Mouse (Mus musculus) monocyte, adult 5-6 weeks (primary cell): ENCODE measurements around the gene Prmt9. TPM values are rescaled to one million over a fixed set of nuclear protein-coding genes. Genes with fewer than 3 reads are reported as not detected.

Experiments used
- ATAC-seq: fragments of 153-309, 156-312 bp; replicated peaks from 2 replicates; pipeline ENCODE4 v1.8.0; 2017; ENCODE audit warnings: mild to moderate bottlenecking; ENCODE audit not compliant: low TSS enrichment, insufficient number of reproducible peaks, severe bottlenecking, poor library complexity, low FRiP score
- total RNA-seq: library from RNA; stranded (forward); fragments of 200-1000, 200-491, 200-594 nt; gene quantifications from 3 replicates; pipeline ENCODE4 v1.2.3, GENCODE M21; 2017

Prmt9 gene
- total RNA-seq, 1 experiment from 2014 or later = 33.2 TPM

- ATAC-seq = no peak
Observed at GRCm38 (mm10) chr8:77524018-77524615, 25.1 kb upstream of the Prmt9 start.

- no peak for ATAC-seq
Observed at GRCm38 (mm10) chr8:77524906-77525305, 24.3 kb upstream of the Prmt9 start.

GRCm38 (mm10) chr8:77526130-77526529 is 23.1 kb upstream of the Prmt9 start:
- ATAC-seq = no peak

- no peak for ATAC-seq
Observed at GRCm38 (mm10) chr8:77534358-77534992, 14.7 kb upstream of the Prmt9 start.

- ATAC-seq = no peak
Observed at GRCm38 (mm10) chr8:77535026-77535595, 14.1 kb upstream of the Prmt9 start.

DNA sequence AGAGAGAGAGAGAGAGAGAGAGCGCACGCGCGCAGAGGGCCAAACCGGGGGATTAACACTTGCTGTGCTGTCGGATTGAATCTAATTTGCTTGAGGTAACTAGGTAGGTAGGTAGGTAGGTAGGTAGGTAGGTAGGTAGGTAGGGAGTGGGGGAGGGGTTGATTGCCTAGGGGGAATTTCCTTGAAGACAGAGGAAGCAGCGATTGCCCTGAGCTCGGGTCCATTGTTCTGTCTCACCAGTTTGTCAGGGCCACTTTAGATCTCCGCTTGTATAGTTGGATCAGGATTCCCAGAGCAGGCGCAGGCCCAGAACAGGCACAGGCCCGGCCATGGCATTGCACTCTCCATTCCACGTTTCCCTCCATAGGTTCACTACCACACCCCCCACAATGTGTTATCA is 12.4 kb upstream of the Prmt9 start:
- no peak for ATAC-seq

- no peak for ATAC-seq
Observed at GRCm38 (mm10) chr8:77538256-77538655, 10.9 kb upstream of the Prmt9 start.

GRCm38 (mm10) chr8:77543152-77543777 is 5.9 kb upstream of the Prmt9 start:
- no peak for ATAC-seq

- no peak for ATAC-seq
Observed at GRCm38 (mm10) chr8:77544428-77544827, 4.8 kb upstream of the Prmt9 start.

- ATAC-seq = no peak
Observed at GRCm38 (mm10) chr8:77545616-77546015, 3.6 kb upstream of the Prmt9 start.

GRCm38 (mm10) chr8:77549881-77550580 is 834 bp downstream of the Prmt9 start:
- peak; percentile 80 for ATAC-seq

DNA sequence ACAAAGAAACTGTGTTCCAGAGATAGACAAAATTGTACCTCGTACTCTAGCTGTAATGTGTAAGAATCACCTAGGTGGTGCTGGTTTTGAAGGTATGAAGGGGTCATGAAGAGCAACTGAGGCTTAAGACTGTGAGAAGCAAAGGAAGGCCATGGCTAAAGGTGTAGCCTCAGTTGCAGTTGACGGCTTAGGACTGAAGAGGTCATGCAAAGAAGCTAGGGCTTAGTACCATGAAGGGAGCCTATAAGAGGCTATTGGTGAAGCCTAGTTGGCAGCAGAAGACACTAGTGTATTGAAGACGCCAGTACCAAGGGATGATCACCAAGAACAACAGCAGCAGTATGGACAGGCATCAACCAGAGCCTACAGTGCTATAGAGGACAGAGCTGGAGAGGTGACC is 3.3 kb downstream of the Prmt9 start:
- ATAC-seq = no peak

DNA sequence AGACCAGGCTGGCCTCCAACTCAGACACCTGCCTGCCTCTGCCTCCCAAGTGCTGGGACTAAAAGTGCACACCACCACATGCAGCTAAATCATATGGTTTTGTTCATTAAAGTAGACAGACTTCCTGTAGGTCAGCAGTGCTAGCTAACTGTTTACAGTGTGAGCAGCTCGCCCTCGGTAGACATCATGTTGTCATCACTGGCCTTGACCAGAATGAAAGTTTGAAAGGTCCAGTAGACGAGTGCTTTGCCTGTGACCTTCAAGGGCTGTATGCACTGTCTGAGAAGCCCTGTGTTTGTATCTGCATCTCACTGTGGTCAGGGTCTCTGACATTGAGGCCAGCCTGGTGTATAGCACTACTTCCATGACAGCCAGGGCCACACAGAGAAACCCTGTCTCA is 12.2 kb downstream of the Prmt9 start:
- ATAC-seq = no peak

- no peak for ATAC-seq
Observed at GRCm38 (mm10) chr8:77574229-77574628, 25.0 kb downstream of the Prmt9 start.

DNA sequence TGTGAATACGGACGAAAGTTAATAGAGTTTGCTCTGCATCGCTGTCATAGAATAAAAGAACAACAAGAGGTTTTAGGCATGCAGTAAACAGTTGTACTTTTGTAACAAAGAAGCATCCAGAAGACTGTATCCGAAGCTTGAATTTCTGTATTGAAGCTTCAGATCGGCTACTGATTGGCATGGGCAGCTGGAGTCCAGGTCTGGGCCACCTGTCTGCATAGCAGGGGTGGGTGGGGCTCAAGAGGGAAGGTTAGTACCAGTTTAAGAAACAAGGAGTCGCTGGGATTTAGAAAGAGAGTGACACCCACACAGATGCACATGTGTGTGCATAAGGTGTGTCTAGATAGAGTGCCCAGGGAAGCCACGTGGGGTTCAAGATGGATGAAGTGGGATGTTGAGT is 28.5 kb downstream of the Prmt9 start:
- ATAC-seq = no peak

DNA sequence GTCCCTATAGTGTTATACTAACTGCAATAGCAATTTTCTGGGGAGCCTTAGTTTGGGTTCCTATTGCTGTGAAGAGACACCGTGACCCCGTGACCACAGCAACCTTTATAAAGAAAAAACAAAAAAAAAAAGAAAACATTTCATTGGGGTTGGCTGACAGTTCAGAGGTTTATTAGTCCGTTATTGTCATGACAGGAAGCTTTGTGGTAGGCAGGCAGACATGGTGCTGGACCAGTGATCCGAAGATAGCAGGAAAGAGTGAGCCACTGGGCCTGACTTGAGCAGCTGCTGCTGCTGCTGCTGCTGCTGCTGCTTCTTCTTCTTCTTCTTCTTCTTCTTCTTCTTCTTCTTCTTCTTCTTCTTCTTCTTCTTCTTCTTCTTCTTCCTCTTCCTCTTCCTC is 35.0 kb downstream of the Prmt9 start:
- no peak for ATAC-seq

GRCm38 (mm10) chr8:77609621-77610020 is 60.4 kb downstream of the Prmt9 start:
- no peak for ATAC-seq

- peak; percentile 99 for ATAC-seq
Observed at GRCm38 (mm10) chr8:77610374-77610969, 61.3 kb downstream of the Prmt9 start, which contains the start of gene Tmem184c. TSS of gene Tmem184c (minus strand) at chr8:77610698.

DNA sequence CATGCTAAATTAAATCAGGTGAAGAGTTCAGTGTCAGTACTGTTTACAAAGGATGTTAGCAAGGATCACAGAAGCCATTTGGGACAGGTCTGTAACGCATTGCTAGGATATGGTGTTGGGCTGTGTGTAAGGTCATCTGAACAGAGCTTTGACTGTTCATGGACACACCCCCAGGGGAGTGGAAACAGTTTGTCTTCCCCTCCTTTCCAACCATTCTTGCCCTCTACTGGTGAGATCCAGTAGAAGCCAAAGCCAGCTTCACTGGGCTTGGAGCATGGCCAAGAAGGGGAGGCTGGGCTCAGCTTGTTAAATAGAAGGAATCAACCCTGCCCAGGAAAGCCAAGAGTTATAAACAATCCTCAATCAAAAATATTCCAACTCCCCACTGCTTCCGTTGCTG is 68.7 kb downstream of the Prmt9 start:
- ATAC-seq = no peak
